Mouse (Mus musculus) midbrain, embryonic 10.5 days (tissue): Measurements from ENCODE around the gene Slc7a7. TPM values are rescaled to one million over a fixed set of nuclear protein-coding genes. Genes with fewer than 3 reads are reported as not detected.
A peak's percentile ranks its signal among the peaks of the same experiment; 100 is the strongest.

ENCODE experiments used
- DNase-seq: peaks from one replicate; pipeline ENCODE4 v3.0.0-alpha.2; 2017; ENCODE audit warnings: low spot score
- H3K27ac ChIP-seq: fragments of 300-500 bp; sonication (generic); replicated peaks from 2 replicates; pipeline ENCODE4 v1.5.1; 2016; ENCODE audit warnings: mild to moderate bottlenecking
- H3K27me3 ChIP-seq: fragments of 300-500 bp; sonication (generic); 2 replicates; pipeline ENCODE4 v1.6.1; 2016; ENCODE audit warnings: low read depth, mild to moderate bottlenecking; ENCODE audit not compliant: poor library complexity, severe bottlenecking
- H3K36me3 ChIP-seq: fragments of 300-500 bp; sonication (generic); 2 replicates; pipeline ENCODE4 v1.6.1; 2016; ENCODE audit warnings: mild to moderate bottlenecking, moderate library complexity
- H3K4me1 ChIP-seq: fragments of 300-500 bp; sonication (generic); 2 replicates; pipeline ENCODE4 v1.6.1; 2016
- H3K4me3 ChIP-seq: fragments of 300-500 bp; sonication (generic); 2 replicates; pipeline ENCODE4 v1.5.1; 2016; ENCODE audit warnings: mild to moderate bottlenecking, moderate library complexity
- H3K9me3 ChIP-seq: fragments of 300-500 bp; sonication (generic); replicated peaks from 2 replicates; pipeline ENCODE4 v1.6.1; 2016; ENCODE audit warnings: mild to moderate bottlenecking
- WGBS: fragments of 180-500 bp; shearing (Covaris S2); methylation state at CpG from one replicate; pipeline ENCODE4 v1.1.7; 2016; 5-methylcytosine and 5-hydroxymethylcytosine counted together
- polyA plus RNA-seq: library from polyadenylated mRNA; unstranded; fragments of >200 nt; fragmentation: Nextera tagmentation; extraction: Ambion mirVana; gene quantifications from 2 replicates; pipeline ENCODE4 v1.2.1, GENCODE M21; 2016

Gene Slc7a7
- polyA plus RNA-seq, 1 experiment from 2014 or later = 4.5 TPM

DNA sequence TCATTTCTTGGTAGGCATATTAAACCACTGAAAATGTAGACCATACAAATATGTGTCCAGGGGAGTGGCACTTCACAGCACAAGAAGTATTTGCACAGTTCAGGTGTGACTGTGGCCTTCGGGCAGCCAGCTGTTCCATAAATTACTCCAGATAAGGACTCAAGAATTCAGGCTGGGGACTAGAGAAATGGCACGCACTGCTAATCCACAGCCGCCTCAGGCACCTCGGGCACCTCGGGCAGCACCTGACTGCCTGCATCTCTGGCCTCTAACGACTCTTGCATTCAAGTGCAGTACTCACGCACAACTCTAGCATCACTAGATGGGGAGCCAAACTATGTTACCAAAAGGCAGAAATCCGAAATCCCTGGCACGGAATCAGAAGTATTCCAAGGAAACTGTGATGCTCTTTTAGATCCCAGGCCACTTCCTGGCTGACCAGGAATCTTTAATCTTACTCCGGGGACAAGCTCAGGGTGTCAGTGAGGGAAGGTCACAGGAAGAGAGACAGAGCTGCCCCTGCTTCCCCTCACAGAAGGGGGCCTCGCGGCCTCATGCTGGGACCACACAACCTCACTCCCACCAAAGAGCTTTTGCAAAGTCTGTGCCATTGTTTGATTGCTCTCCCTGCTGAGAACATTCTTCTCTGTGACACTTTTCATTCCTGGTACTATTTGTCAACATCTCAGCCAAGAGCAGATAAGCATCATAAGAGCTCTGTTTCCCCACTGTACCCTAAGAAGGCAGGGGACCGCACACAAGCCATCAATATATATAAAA is 2.1 kb downstream of the Slc7a7 start:
- DNase-seq = no peak
- no peaks in the 10 kb centered on the region for H3K36me3 ChIP-seq
- 7% methylated on average over 13 of the region's 13 CpGs for WGBS
- no peak overlapping the region for H3K27ac ChIP-seq
- H3K9me3 ChIP-seq = no peaks in the 10 kb centered on the region
- peaks cover 59% of the 10 kb centered on the region for H3K27me3 ChIP-seq
- no peak overlapping the region for H3K4me3 ChIP-seq
- H3K4me1 ChIP-seq = peaks cover 35% of the 10 kb centered on the region

DNA sequence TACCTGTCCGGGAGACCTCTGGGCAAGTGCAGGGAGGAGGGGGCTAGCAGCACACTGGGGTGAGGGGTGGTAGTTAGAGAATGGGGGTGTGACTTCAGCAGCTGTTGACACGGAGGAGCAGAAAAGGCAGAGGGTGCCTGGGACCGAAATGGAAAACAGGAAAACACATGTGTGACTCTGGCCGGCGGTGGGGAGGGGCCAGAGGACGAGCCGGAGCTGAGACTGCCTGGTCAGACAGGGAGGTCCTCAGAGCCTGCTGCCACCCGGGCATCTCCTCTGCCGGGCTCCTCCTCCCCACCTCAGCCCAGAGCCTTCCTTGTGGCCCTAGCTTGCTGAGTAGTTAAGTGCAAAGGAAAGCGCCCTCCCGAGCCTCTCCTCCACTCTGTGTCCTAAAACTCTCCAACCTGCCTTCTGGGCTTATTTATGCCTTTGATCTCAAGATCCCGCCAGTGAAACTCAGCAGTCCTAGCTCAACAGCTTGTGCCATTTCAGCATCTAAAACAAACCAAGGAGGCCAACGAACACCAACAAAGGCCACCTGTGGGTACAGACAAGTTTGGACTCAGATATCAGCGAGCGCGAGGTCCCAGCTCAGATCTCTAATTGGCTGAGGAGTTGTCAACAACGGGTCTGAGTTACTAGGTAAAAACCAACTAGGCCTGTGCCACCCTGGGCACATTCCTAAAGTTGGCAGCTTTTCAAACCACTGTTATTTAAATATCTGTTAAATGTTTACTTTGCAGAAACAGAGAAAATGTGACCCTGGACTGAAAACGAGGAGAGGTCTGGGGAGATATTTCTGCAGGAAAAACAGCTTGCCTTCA is 3.5 kb downstream of the Slc7a7 start:
- Histone ChIP-seq H3K36me3 (no peaks in the 10 kb centered on the region), H3K27ac (0 out of 2 replicates have a peak overlapping the region, but pooled peaks have one; percentile 14), H3K4me1 (peaks cover 44% of the 10 kb centered on the region), H3K4me3 (peak overlapping the region; percentile 7), H3K9me3 (no peaks in the 10 kb centered on the region), H3K27me3 (peaks cover 61% of the 10 kb centered on the region)
- peak; percentile 34 for DNase-seq
- WGBS = 7% methylated on average over 18 of the region's 18 CpGs

DNA sequence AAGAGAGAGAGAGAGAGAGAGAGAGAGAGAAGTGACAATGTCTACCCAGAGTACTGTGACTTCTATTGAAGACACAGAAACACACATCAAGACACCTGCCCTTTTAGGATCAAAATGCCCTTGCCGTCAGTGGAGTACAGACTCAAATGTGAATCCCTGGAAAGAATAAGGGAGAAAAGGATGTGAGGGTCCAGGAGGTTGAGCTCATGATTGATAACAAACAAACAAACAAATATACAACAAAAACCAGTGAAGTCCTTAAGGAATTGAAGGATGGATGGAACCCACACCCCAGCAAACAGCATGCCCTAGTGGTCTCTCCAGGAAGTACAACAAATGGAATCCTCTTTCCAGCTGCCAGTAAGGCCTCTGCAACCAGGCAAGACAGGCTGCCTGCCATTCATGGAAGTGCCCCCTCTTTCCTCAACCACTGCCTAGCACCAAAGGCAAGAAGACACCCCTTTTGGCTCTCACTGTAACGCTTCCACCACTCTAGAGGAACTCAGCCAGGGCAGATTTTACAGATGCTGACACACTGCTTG is 4.9 kb downstream of the Slc7a7 start:
- peak; percentile 53 for DNase-seq
- no peak overlapping the region for H3K27ac ChIP-seq
- peaks cover 57% of the 10 kb centered on the region for H3K27me3 ChIP-seq
- no peak overlapping the region for H3K4me3 ChIP-seq
- no peaks in the 10 kb centered on the region for H3K36me3 ChIP-seq
- H3K4me1 ChIP-seq = peaks cover 42% of the 10 kb centered on the region
- no peaks in the 10 kb centered on the region for H3K9me3 ChIP-seq
- WGBS = 36% methylated on average over 2 of the region's 2 CpGs

DNA sequence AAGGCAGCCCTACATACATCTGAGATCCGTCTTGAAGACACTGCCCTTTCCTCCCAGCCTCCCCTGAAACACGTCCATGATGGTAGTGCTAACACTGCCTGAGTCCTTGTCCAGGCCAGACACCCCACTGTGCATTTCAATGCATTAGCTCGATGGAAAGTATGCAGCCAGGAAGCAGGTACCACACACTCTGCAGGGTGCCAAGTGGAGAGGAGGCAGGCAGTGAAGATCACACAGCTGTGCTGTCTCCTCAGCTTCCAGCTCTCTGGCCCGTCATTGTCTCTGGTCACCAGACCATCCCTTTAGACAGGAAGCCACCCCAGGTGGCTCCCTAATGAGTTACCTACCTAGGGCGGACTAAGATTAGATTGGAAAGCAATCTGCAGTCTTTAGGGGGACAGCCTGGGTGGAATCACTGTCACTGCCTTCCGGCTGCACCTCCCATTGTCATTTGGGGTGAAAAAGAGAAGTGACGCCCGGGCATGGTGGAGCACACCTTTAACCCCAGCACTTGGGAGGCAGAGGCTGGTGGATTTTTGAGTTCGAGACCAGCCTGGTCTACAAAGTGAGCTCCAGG is 5.5 kb downstream of the Slc7a7 start:
- no peak overlapping the region for H3K4me3 ChIP-seq
- DNase-seq = no peak
- peaks cover 51% of the 10 kb centered on the region for H3K27me3 ChIP-seq
- WGBS = 31% methylated on average over 9 of the region's 9 CpGs
- no peak overlapping the region for H3K27ac ChIP-seq
- H3K4me1 ChIP-seq = peaks cover 36% of the 10 kb centered on the region
- no peaks in the 10 kb centered on the region for H3K9me3 ChIP-seq
- no peaks in the 10 kb centered on the region for H3K36me3 ChIP-seq

DNA sequence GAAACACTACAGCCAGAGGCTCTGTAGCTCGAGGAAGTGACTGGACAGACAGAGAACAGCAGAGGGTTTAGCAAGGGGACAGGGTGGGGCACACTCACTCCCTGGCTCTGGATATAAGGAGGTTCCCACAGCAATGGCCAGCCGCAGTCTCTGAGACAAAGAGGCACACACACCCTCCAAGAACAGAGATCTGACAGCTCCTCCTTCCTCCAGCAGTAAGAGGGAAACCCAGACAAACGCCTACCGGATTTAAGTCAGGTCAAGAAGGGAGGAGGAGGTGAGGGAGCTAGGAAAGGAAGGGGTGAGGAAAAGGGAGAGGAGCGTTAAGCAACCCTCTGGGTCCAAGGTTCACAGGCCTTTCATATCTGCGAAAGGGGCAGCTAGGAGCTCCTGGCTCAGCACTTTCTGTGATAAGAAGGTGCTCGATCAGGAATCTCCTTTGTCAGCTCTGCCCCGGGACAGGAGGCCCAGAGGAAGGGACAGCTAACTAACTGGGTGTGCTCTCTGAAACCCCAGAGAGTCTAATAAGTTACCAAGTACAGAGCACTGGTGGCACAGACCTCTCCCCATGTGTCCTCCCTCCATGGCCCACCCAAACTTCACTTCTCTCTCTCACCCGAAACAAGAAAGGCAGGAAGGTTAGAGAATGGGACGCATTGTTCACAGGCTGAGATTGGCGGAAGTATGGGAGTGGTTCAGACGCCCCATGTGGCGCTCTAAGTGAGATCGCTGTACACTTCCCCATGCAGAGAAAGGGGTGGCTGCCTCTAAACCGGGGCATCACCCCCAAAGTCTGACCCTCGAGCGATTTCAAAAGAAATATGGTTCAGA is 7.4 kb downstream of the Slc7a7 start:
- WGBS = 45% methylated on average over 17 of the region's 17 CpGs
- DNase-seq = no peak
- Histone ChIP-seq H3K9me3 (no peaks in the 10 kb centered on the region), H3K27me3 (peaks cover 34% of the 10 kb centered on the region), H3K27ac (peak overlapping the region; percentile 53), H3K4me1 (peaks cover 27% of the 10 kb centered on the region), H3K4me3 (no peak overlapping the region), H3K36me3 (no peaks in the 10 kb centered on the region)

DNA sequence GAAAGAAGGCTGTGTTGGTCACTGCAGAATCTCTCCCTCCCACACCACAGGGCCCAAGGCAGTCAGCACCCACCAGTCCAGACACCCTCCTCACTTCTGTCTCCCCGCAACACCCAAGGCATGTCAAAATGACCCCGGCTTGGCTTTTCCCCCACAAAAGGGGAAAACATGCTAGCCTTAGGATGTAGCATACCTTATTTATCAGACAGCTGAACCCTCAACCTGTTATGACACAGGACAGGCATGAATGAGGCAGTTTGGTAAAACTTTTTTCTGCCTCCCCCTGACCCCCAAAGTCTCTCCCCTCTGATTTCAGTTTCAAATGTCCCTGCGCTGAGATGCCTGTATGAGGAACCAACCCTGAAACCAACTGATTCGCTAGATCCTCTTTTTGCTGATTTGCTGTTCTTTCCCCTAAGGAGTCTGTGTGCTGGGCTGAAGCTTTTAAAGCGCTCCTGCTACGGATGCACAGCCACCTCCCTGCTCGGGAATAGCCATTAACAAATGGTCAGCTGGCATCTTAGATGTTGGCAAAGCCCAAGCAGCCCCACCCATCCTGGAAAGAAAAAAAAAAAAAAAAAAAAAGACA is 8.4 kb downstream of the Slc7a7 start:
- H3K4me1 ChIP-seq = peaks cover 22% of the 10 kb centered on the region
- no peak for DNase-seq
- no peak overlapping the region for H3K4me3 ChIP-seq
- no peaks in the 10 kb centered on the region for H3K9me3 ChIP-seq
- H3K27ac ChIP-seq = no peak overlapping the region
- H3K36me3 ChIP-seq = no peaks in the 10 kb centered on the region
- peaks cover 23% of the 10 kb centered on the region for H3K27me3 ChIP-seq
- WGBS = 84% methylated on average over 7 of the region's 7 CpGs

DNA sequence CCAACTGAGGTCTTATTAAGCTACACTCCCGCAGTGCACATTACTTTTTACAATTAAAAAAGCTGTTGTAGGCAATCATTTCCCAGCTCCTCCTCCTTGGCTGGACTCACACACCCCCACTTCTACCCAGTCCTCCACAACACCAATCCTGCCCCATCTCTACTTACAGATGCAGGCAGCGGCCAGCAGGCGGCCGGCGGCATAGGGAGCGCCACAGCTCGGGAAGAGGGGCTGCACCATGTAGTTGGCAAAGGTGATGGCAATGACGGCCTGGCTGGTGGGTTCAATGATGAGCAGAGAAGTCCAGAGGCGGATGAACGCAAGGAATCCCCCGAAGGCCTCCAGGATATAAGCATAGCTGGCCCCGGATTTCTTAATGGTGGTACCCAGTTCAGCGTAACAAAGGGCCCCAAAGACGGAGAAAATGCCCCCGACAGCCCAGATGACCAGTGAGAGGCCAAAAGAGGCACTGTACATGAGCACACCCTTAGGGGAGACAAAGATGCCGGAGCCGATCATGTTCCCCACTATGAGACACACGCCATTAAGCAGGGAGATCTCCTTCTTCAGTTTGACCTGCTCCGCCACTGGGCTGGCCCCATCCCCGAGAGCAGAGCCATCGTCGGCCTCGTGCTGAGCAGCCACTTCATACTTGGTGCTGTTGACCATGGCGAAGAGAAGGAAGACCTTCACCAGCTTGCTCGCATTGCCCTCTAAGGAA is 9.1 kb downstream of the Slc7a7 start:
- WGBS = 83% methylated on average over 25 of the region's 25 CpGs
- Histone ChIP-seq H3K4me1 (peaks cover 16% of the 10 kb centered on the region), H3K27me3 (peaks cover 17% of the 10 kb centered on the region), H3K27ac (no peak overlapping the region), H3K9me3 (no peaks in the 10 kb centered on the region), H3K4me3 (no peak overlapping the region), H3K36me3 (no peaks in the 10 kb centered on the region)
- no peak for DNase-seq

DNA sequence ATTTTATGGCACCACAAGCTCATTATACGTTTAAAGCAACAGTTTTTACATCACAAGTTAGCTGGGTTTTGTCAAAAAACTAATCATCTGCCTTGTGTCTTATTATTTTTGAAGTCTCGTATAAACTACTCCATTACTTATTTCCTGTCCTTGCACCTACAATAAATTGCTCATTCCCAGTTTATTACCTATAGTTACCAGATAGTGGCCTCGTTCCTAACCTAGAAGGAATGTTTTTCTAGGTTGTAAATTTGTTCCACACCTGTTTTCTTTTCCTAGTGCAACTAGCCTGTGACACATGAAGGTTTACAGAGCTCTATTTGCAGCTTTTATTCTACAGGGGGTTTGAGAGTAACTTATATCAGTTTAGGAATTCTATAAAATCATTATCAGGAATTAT is 15.9 kb downstream of the Slc7a7 start:
- DNase-seq = no peak

DNA sequence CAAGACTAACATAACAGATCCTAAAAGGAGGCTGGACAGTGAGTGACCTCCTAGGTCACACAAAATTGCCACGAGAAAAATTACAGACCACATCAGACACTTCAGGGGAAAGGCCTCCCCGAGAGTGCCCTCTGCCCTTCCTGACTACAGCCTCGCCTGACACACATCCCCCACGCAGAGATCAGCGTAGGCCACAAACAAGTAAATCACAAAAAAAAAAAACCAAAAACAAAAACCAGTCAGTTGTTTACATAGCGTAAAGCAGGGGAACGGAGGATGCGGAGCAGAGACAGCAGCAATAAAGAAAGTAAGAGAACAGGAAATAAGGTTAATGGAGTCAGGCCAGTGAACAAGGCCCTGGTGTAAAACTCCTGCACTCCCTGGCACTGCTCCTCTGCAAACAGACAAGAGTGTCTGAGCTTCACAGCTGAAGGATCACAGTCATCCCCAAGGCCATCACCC is 18.6 kb downstream of the Slc7a7 start:
- 58% methylated on average over 8 of the region's 8 CpGs for WGBS
- H3K4me1 ChIP-seq = no peaks in the 10 kb centered on the region

More for the DNA sequence above, 15.9 kb downstream of the Slc7a7 start:
- Histone ChIP-seq H3K4me3 (no peak overlapping the region), H3K36me3 (no peaks in the 10 kb centered on the region), H3K9me3 (no peaks in the 10 kb centered on the region), H3K27ac (no peak overlapping the region), H3K4me1 (no peaks in the 10 kb centered on the region), H3K27me3 (no peaks in the 10 kb centered on the region)
- WGBS = 86% methylated on average over 3 of the region's 3 CpGs

DNA sequence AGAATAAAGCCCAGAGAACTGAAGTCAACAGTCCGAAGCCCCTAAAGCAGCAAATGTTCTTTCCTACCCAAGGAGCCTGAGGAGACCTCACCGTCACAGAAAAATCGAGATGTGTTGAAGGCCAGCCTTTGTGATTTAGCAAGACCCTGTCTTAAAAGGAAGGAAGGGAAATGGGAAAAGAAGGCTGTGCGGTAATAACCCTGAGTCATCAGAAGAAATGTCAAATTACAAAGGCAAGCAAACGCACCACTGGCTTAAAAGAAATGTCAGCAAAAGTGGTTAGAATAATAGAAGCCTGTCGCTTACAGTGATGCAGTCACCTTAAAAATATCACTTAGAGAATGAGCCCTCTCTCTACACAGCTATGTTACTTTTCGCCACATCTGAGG is 19.1 kb downstream of the Slc7a7 start:
- no peaks in the 10 kb centered on the region for H3K4me1 ChIP-seq
- WGBS = 83% methylated on average over 7 of the region's 7 CpGs

More for the DNA sequence above, 18.6 kb downstream of the Slc7a7 start:
- no peak overlapping the region for H3K4me3 ChIP-seq
- no peaks in the 10 kb centered on the region for H3K9me3 ChIP-seq
- H3K27ac ChIP-seq = no peak overlapping the region
- no peak for DNase-seq
- H3K27me3 ChIP-seq = no peaks in the 10 kb centered on the region
- no peaks in the 10 kb centered on the region for H3K36me3 ChIP-seq

DNA sequence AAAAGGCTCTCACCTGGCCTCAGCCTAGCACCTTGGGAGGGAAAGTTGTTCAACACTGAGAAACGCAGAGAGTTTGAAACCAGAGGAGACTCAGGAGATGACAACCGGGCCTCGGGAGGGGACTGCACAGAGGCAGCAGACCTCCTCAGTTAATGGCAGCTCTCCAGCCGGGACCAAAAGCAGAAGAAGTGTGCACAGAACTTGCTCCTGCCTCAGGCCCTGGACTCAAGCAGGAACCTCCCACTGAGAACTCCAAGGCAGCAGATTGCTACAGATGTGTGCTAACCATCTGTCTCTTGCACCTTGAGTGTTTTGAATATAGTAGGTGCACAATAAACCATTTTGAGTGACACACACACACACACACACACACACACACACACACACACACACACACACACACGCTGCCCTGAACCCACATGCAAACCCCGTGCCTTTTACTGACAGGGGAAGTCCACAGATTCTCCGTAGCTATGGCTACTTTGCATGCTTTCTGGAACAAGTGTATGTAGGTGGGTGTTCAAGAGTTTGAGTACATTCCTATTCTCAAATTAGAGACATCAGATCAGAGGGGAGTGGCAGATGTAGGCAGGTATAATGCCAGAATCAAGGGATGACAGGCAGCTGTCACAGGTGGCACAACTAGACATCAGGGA is 19.6 kb downstream of the Slc7a7 start:
- no peak overlapping the region for H3K4me3 ChIP-seq
- H3K9me3 ChIP-seq = no peaks in the 10 kb centered on the region
- no peak overlapping the region for H3K27ac ChIP-seq
- H3K4me1 ChIP-seq = no peaks in the 10 kb centered on the region
- no peak for DNase-seq
- H3K36me3 ChIP-seq = no peaks in the 10 kb centered on the region
- WGBS = 83% methylated on average over 7 of the region's 7 CpGs
- H3K27me3 ChIP-seq = no peaks in the 10 kb centered on the region

More for the DNA sequence above, 19.1 kb downstream of the Slc7a7 start:
- no peak overlapping the region for H3K27ac ChIP-seq
- H3K4me3 ChIP-seq = no peak overlapping the region
- H3K36me3 ChIP-seq = no peaks in the 10 kb centered on the region
- no peaks in the 10 kb centered on the region for H3K27me3 ChIP-seq
- H3K9me3 ChIP-seq = no peaks in the 10 kb centered on the region
- DNase-seq = no peak
